Comparison of ENCODE assay signal across 10 mouse cellular contexts in genomic region chr6:10969841-10970536, GRCm38 (mm10).
DNase-seq lines count a peak whose midpoint lies in the region; ATAC-seq lines count a peak whose summit lies in the region.
"Had no signal": no experiment of that assay in that cellular context is flagged by ENCODE, and none has a peak within 500 bp of the region (broad histone marks: within the 10 kb centered on the region; RNA-seq: fewer than 3 reads in every experiment).

No protein-coding gene starts in this region.

- WGBS in forebrain, embryonic 16.5 days: 3% methylated on average over 7 of the region's 7 CpGs
- WGBS in neural tube, embryonic 15.5 days: 7% methylated on average over 7 of the region's 7 CpGs

- H3K27me3 ChIP-seq in forebrain, embryonic 16.5 days (replicated peaks; ENCODE audit: control insufficient read depth, insufficient read depth, low read length): no peaks in the 10 kb centered on the region
- no peaks in the 10 kb centered on the region; the same call in 1 of the 2 replicates for H3K27me3 ChIP-seq in neural tube, embryonic 15.5 days (replicated peaks)
- H3K27me3 ChIP-seq: heart, embryonic 13.5 days had no signal

- no peak overlapping the region for H3K4me3 ChIP-seq in forebrain, embryonic 16.5 days (replicated peaks; ENCODE audit: low read length)
- H3K4me3 ChIP-seq in neural tube, embryonic 15.5 days (replicated peaks): no peak overlapping the region
- H3K4me3 ChIP-seq: heart, embryonic 13.5 days had no signal

- H3K9me3 ChIP-seq in forebrain, embryonic 16.5 days (ENCODE audit: control insufficient read depth, low read length): no peaks in the 10 kb centered on the region
- H3K9me3 ChIP-seq in neural tube, embryonic 15.5 days (replicated peaks): no peaks in the 10 kb centered on the region
- H3K9me3 ChIP-seq: G1E; heart, embryonic 13.5 days had no signal

- H3K27ac ChIP-seq in forebrain, embryonic 16.5 days (ENCODE audit: low read length): peak overlapping the region; percentile 65
- H3K27ac ChIP-seq in neural tube, embryonic 15.5 days (replicated peaks): peak overlapping the region; percentile 82
- H3K27ac ChIP-seq: heart, embryonic 13.5 days had no signal

- no peaks in the 10 kb centered on the region for H3K36me3 ChIP-seq in forebrain, embryonic 16.5 days (ENCODE audit: control insufficient read depth, insufficient read depth)
- no peaks in the 10 kb centered on the region for H3K36me3 ChIP-seq in neural tube, embryonic 15.5 days
- H3K36me3 ChIP-seq: G1E; heart, embryonic 13.5 days had no signal

- peak overlapping the region; percentile 33 for H3K4me2 ChIP-seq in forebrain, embryonic 16.5 days (ENCODE audit: low read length)
- H3K4me2 ChIP-seq in neural tube, embryonic 15.5 days: peak overlapping the region; percentile 40
- H3K4me2 ChIP-seq: heart, embryonic 13.5 days had no signal

- H3K4me1 ChIP-seq in forebrain, embryonic 16.5 days (replicated peaks; ENCODE audit: control insufficient read depth, insufficient read depth, low read length): peaks cover 21% of the 10 kb centered on the region
- H3K4me1 ChIP-seq in neural tube, embryonic 15.5 days: peaks cover 21% of the 10 kb centered on the region
- H3K4me1 ChIP-seq: heart, embryonic 13.5 days had no signal

- DNase-seq in ovary, postnatal 14 days (ENCODE audit: low spot score): peak; percentile 1
- no peak for DNase-seq in ovary, postnatal 36 days (ENCODE audit: low spot score)
- peak; percentile 5 to 21 for DNase-seq in left cerebral cortex, adult 18-20 months (ENCODE audit: low spot score in 2 of 2)
- DNase-seq in adrenal gland, postnatal 25 days: no peak
- DNase-seq in heart, adult 9 months (ENCODE audit: low spot score in 2 of 2): no peak
- no peak for DNase-seq in B cell, adult 2 months

- ATAC-seq in forebrain, embryonic 16.5 days: peak; percentile 96
- peak; percentile 90 for ATAC-seq in neural tube, embryonic 15.5 days (ENCODE audit: low FRiP score)

- peak overlapping the region; percentile 29; the same call in 1 of the 2 replicates for H3K9ac ChIP-seq in forebrain, embryonic 16.5 days (replicated peaks; ENCODE audit: low read depth, low read length)
- no peak overlapping the region; the same call in 1 of the 2 replicates for H3K9ac ChIP-seq in neural tube, embryonic 15.5 days (replicated peaks)
- H3K9ac ChIP-seq: heart, embryonic 13.5 days had no signal

Comparison
In these comparisons a context has a peak if more than half of its experiments do, and no peak if none do; other contexts are left out.
1. DNase-seq: peak in ovary, postnatal 14 days (single experiment) and left cerebral cortex, adult 18-20 months (2 of 2); none in ovary, postnatal 36 days (single experiment), adrenal gland, postnatal 25 days (single experiment), heart, adult 9 months (0 of 2) and B cell, adult 2 months (0 of 2).